Mouse (Mus musculus) layer of hippocampus, adult 8-10 months (tissue): ENCODE data around the gene Mtrex. TPM values are rescaled to one million over a fixed set of nuclear protein-coding genes. Genes with fewer than 3 reads are reported as not detected.

Experiments
- DNase-seq, 2 experiments: peaks; one replicate each; pipeline ENCODE4 v3.0.0; 2022; ENCODE audit warnings: low spot score in 2 of 2
- total RNA-seq, 4 experiments: library from RNA; stranded (reverse); gene quantifications; 2 replicates each; pipeline ENCODE4 v1.2.4; 2022

Gene Mtrex
- total RNA-seq, 4 experiments from 2014 or later: 43.6 to 53.4 (median 51.7) TPM

DNA sequence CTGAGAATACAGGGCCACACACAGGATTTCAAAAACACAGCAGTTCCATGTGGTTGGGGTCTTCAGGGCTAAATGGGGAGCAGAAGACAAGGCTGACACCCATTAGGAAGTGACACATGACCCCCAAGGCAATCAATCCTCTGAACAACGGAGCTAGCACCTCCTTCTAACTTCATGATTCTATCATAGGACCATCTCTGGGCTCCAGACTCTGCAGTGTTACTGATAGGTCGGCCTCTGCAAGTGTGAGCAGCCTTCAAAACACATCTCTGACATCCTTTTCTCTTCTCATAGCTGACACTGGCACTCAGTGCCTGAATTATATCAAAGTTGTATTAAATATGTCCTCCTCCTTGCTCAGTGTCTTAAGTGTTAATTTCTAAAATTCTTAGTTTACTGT, 94.6 kb downstream of the Mtrex start:
- DNase-seq: no peak

DNA sequence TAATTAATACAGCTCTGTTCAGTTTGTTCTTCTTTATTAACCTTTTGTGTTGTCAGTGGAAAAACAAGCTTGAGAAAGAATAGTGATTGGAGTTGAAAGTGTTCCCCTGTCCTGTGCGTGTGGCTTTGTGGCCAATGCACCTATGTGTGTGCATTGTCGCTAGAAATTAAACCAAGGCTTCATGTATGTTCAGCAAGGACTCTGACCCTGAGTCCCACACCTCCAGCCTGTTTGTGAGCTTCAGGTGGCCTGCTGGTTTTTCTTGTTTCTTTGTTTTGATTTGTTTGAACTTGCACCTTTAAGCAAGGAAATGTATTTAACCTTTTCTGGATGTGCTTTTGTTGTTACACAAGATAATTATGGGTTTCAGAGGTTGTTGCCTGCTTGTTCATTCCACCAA, 97.6 kb downstream of the Mtrex start:
- no peak for DNase-seq

DNA sequence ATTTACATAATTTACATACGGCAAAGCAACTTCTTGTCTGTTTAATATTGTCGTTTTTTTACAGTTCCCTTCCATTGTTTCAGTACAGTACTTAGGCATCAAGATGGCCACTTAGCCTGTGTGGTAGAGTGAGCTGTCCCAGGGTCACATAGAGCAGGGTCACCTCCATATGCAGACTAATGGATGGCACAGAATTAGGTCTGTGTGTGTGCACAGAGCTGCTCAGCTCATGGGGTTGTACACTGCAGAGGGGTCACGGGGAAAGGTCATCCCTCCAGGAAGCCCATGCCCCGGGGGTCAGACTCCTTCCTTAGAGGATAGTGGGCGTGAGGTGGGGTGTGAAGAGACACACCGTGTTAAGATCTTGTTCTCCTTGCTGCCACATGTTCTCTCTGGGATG, 101.7 kb downstream of the Mtrex start:
- DNase-seq: no peak

DNA sequence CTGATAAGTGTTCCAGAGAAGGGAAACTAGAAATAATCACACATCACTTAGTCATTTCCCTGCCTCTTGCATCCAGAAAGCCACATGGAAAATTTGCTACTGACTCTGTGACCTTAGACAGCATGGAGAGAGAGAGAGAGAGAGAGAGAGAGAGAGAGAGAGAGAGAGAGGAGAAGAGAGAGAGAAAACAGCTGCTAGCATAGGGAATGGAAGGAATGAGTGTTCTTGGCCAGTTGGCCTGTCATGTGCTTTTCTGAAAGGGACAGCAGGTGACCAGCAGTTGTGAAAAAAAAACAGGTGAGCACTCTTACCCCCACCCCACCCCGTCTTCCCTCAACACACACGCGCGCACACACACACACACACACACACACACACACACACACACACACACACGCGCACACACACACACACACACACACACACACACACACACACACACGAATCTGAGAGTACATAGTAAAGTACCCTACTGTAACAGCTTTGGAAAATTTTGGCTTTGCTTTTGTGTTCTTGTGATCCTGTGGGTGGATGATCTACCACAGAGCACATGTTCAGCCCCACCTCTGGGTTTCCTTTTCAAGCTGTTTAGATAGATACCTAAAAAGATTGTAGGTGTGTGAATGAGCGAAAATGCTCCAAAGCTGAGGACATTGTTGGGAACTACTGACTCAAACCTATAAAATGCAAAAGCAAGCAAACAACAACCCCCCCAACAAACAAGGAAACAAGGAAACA, 103.1 kb downstream of the Mtrex start:
- DNase-seq: no peak

DNA sequence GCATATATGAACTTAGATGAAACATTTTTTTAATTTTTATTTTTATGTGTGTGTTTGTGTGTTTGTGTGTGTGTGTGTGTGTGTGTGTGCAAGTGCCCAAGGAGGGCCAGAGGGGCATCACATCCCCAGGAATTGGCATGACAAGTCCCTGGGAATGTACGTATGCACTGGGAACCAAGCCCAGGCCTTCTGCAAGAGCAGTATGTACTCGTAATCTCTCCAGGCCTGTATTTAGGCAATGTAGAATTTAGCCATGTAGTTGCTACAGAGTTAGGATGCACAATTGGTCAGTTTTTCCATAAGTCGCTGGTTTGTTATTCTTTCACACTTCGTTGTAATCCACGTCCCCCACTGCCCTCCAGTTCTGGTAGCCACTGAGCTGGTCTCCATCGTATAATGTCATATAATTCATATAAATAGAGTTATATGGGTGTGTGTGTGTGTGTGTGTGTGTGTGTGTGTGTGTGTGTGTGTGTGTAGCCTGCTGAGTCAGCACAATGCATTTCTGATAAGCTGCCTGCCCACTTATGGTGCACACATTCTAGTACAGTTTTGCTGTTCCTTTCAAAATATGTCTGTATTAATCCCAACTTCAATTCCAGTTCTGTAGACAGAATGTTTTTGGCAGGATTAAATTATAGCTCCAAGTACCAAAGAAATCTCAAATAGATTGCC, 103.8 kb downstream of the Mtrex start:
- no peak for DNase-seq

DNA sequence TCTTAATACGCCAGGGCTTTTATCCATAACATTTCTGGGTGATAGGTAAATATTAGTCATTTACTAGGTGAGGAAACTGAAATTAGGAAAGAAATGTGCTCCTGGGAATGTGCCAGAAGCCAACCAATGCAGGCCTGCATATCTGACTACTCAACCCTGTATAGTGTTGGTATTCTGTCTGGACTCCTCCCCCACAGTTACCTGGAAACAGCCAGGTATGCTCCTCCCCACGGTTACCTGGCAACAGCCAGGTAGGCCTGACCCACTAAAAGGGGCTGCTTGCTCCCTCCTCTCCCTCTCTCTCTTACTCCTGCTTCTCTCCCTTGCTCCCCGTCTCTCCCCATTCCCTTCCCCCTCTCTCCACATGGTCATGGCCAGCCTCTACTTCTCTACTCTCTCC, 104.8 kb downstream of the Mtrex start:
- DNase-seq: no peak

DNA sequence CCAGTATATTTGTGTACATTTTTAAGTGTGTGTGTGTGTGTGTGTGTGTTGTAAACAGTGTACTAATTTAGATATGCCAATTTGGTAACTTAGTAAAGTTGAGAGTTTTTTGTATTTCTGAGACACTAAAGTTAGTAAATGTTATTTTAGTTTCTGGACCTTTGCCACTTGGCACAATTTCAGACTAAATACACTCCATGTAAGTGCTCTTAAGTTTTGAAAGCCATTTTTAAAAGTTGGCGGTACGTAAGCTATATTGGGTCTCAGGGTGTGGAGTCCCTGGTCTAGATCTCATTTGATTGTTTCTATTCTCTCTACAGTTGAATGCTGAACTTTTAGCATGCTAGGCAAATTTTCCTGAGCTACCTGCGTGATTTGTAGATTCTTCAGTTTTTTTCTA, 109.1 kb downstream of the Mtrex start:
- no peak for DNase-seq

Other genes starting within 250 kb of the Mtrex start
- 10 to 100 TPM; 26.0 to 29.0 (median 28.6) TPM for gene Plpp1, start 126.6 kb downstream of the Mtrex start, total RNA-seq
- gene Dhx29, start 56 bp upstream of the Mtrex start, total RNA-seq: 10 to 100 TPM; 22.3 to 25.7 (median 23.6) TPM
- 1 to 10 TPM; 4.3 to 6.1 (median 5.1) TPM for gene Ccno, start 60.4 kb upstream of the Mtrex start, total RNA-seq
- under 1 TPM; 0.45 to 0.63 (median 0.60) TPM for gene Mcidas, start 66.4 kb upstream of the Mtrex start, total RNA-seq
- gene Cdc20b, start 107.7 kb upstream of the Mtrex start, total RNA-seq: under 1 TPM in 1 of 4 experiments, not detected in 3; 0.51 TPM
- gene Gpx8, start 119.0 kb upstream of the Mtrex start, total RNA-seq: 1 to 10 TPM; 6.2 to 7.6 (median 6.7) TPM
- gene Gzma, start 173.6 kb upstream of the Mtrex start, total RNA-seq: not detected